Mouse (Mus musculus) kidney, adult 2 months (tissue): ENCODE data around the gene Nek7.

Experiments used
- CTCF ChIP-seq: fragments of 200-500 bp; conservative IDR thresholded peaks from 2 replicates; pipeline ENCODE4 v1.5.1; 2011; ENCODE audit warnings: low read depth, mild to moderate bottlenecking, control low read depth, low read length, moderate library complexity, mixed read lengths; ENCODE audit not compliant: insufficient read depth, insufficient read length
- POLR2A ChIP-seq: fragments of 200-500 bp; IDR thresholded peaks from one replicate; pipeline ENCODE4 v1.6.1; 2011; ENCODE audit warnings: low read depth, low read length, control low read depth

GRCm38 (mm10) chr1:138576066-138576697 lies 43.8 kb downstream of the Nek7 start:
- no peak for TF ChIP-seq CTCF
- no peak for TF ChIP-seq POLR2A
